Mouse (Mus musculus) midbrain, embryonic 13.5 days (tissue): ENCODE data around the gene Ica1. TPM values are rescaled to one million over a fixed set of nuclear protein-coding genes. Genes with fewer than 3 reads are reported as not detected.

Experiments
- ATAC-seq: fragments of 200-750 bp; cut with Nextera tagmentation; 2 replicates; pipeline ENCODE4 v1.8.0; 2017; ENCODE audit warnings: mild to moderate bottlenecking, moderate TSS enrichment, moderate library complexity
- H3K27ac ChIP-seq: fragments of 300-500 bp; sonication (generic); 2 replicates; pipeline ENCODE4 v1.5.1; 2015; ENCODE audit warnings: inconsistent platforms, mild to moderate bottlenecking, moderate library complexity
- H3K27me3 ChIP-seq: fragments of 300-500 bp; sonication (generic); 2 replicates; pipeline ENCODE4 v1.6.1; 2015; ENCODE audit warnings: mild to moderate bottlenecking, inconsistent platforms
- H3K36me3 ChIP-seq: fragments of 300-500 bp; sonication (generic); 2 replicates; pipeline ENCODE4 v1.6.1; 2015; ENCODE audit warnings: mild to moderate bottlenecking, inconsistent platforms
- H3K4me1 ChIP-seq: fragments of 300-500 bp; sonication (generic); replicated peaks from 2 replicates; pipeline ENCODE4 v1.6.1; 2015; ENCODE audit warnings: inconsistent platforms
- H3K4me2 ChIP-seq: fragments of 300-500 bp; sonication (generic); replicated peaks from 2 replicates; pipeline ENCODE4 v1.6.1; 2015; ENCODE audit warnings: moderate library complexity, mild to moderate bottlenecking, inconsistent platforms
- H3K4me3 ChIP-seq: fragments of 300-500 bp; sonication (generic); replicated peaks from 2 replicates; pipeline ENCODE4 v1.5.1; 2015; ENCODE audit warnings: mild to moderate bottlenecking, inconsistent platforms
- H3K9ac ChIP-seq: fragments of 300-500 bp; sonication (generic); replicated peaks from 2 replicates; pipeline ENCODE4 v1.6.1; 2015; ENCODE audit warnings: mild to moderate bottlenecking, inconsistent platforms
- H3K9me3 ChIP-seq: fragments of 300-500 bp; sonication (generic); 2 replicates; pipeline ENCODE4 v1.6.1; 2016; ENCODE audit warnings: mild to moderate bottlenecking, inconsistent platforms
- WGBS: fragments of 180-500 bp; shearing (Covaris S2); methylation state at CpG from one replicate; pipeline ENCODE4 v1.1.7; 2015; 5-methylcytosine and 5-hydroxymethylcytosine counted together
- polyA plus RNA-seq: library from polyadenylated mRNA; unstranded; fragments of >200 nt; fragmentation: Nextera tagmentation; extraction: Ambion mirVana; gene quantifications from 2 replicates; pipeline ENCODE4 v1.2.1, GENCODE M21; 2015

Gene Ica1
- polyA plus RNA-seq, 1 experiment from 2014 or later = 36.9 TPM

- no peaks in the 10 kb centered on the region for H3K27me3 ChIP-seq
- WGBS = 97% methylated on average over 3 of the region's 3 CpGs
- H3K36me3 ChIP-seq = no peaks in the 10 kb centered on the region
- H3K9ac ChIP-seq = no peak overlapping the region
- no peak overlapping the region for H3K27ac ChIP-seq
- no peak for ATAC-seq
- no peaks in the 10 kb centered on the region for H3K4me1 ChIP-seq
- H3K4me2 ChIP-seq = no peak overlapping the region
- no peak overlapping the region for H3K4me3 ChIP-seq
- no peaks in the 10 kb centered on the region for H3K9me3 ChIP-seq
Observed at GRCm38 (mm10) chr6:8765801-8766200, 12.5 kb downstream of the Ica1 start.

- no peaks in the 10 kb centered on the region for H3K36me3 ChIP-seq
- H3K4me3 ChIP-seq = no peak overlapping the region
- no peak for ATAC-seq
- no peak overlapping the region for H3K27ac ChIP-seq
- no peaks in the 10 kb centered on the region for H3K9me3 ChIP-seq
- no peak overlapping the region for H3K9ac ChIP-seq
- H3K27me3 ChIP-seq = no peaks in the 10 kb centered on the region
- no peak overlapping the region for H3K4me2 ChIP-seq
- H3K4me1 ChIP-seq = no peaks in the 10 kb centered on the region
- 82% methylated on average over 1 of the region's 1 CpGs for WGBS
Observed at GRCm38 (mm10) chr6:8765064-8765463, 13.2 kb downstream of the Ica1 start.

GRCm38 (mm10) chr6:8760708-8761294 is 17.5 kb downstream of the Ica1 start:
- no peaks in the 10 kb centered on the region for H3K36me3 ChIP-seq
- H3K9me3 ChIP-seq = no peaks in the 10 kb centered on the region
- no peaks in the 10 kb centered on the region for H3K4me1 ChIP-seq
- no peak overlapping the region for H3K4me2 ChIP-seq
- no peak for ATAC-seq
- no peak overlapping the region for H3K9ac ChIP-seq
- H3K4me3 ChIP-seq = no peak overlapping the region
- H3K27me3 ChIP-seq = no peaks in the 10 kb centered on the region
- WGBS = 85% methylated on average over 5 of the region's 5 CpGs
- no peak overlapping the region for H3K27ac ChIP-seq

GRCm38 (mm10) chr6:8759901-8760300 is 18.4 kb downstream of the Ica1 start:
- no peak overlapping the region for H3K4me3 ChIP-seq
- H3K9ac ChIP-seq = no peak overlapping the region
- no peaks in the 10 kb centered on the region for H3K27me3 ChIP-seq
- WGBS = 87% methylated on average over 1 of the region's 1 CpGs
- ATAC-seq = no peak
- no peak overlapping the region for H3K27ac ChIP-seq
- no peaks in the 10 kb centered on the region for H3K4me1 ChIP-seq
- H3K9me3 ChIP-seq = no peaks in the 10 kb centered on the region
- H3K4me2 ChIP-seq = no peak overlapping the region
- H3K36me3 ChIP-seq = no peaks in the 10 kb centered on the region

GRCm38 (mm10) chr6:8755760-8756276 is 22.5 kb downstream of the Ica1 start:
- Histone ChIP-seq H3K4me3 (no peak overlapping the region), H3K36me3 (no peaks in the 10 kb centered on the region), H3K9ac (no peak overlapping the region), H3K4me2 (no peak overlapping the region), H3K27ac (no peak overlapping the region), H3K27me3 (no peaks in the 10 kb centered on the region), H3K9me3 (no peaks in the 10 kb centered on the region), H3K4me1 (no peaks in the 10 kb centered on the region)
- 73% methylated on average over 8 of the region's 8 CpGs for WGBS
- ATAC-seq = 0 out of 2 replicates have a peak, but pooled peaks have one; percentile 24

GRCm38 (mm10) chr6:8754486-8754885 is 23.8 kb downstream of the Ica1 start:
- Histone ChIP-seq H3K4me2 (no peak overlapping the region), H3K27me3 (no peaks in the 10 kb centered on the region), H3K36me3 (no peaks in the 10 kb centered on the region), H3K9me3 (no peaks in the 10 kb centered on the region), H3K4me1 (no peaks in the 10 kb centered on the region), H3K4me3 (no peak overlapping the region), H3K27ac (no peak overlapping the region), H3K9ac (no peak overlapping the region)
- WGBS = 94% methylated on average over 5 of the region's 5 CpGs
- no peak for ATAC-seq

- no peak for ATAC-seq
- Histone ChIP-seq H3K27me3 (no peaks in the 10 kb centered on the region), H3K9ac (no peak overlapping the region), H3K4me1 (no peaks in the 10 kb centered on the region), H3K4me3 (no peak overlapping the region), H3K27ac (no peak overlapping the region), H3K36me3 (no peaks in the 10 kb centered on the region; the same call in 1 of the 2 replicates), H3K9me3 (no peaks in the 10 kb centered on the region), H3K4me2 (no peak overlapping the region)
- 63% methylated on average over 2 of the region's 2 CpGs for WGBS
Observed at GRCm38 (mm10) chr6:8753723-8754036, 24.6 kb downstream of the Ica1 start.

GRCm38 (mm10) chr6:8752984-8753722 is 25.1 kb downstream of the Ica1 start:
- H3K4me1 ChIP-seq = no peaks in the 10 kb centered on the region
- H3K9me3 ChIP-seq = no peaks in the 10 kb centered on the region
- ATAC-seq = no peak
- H3K27ac ChIP-seq = no peak overlapping the region
- no peaks in the 10 kb centered on the region; the same call in 1 of the 2 replicates for H3K36me3 ChIP-seq
- no peak overlapping the region for H3K4me3 ChIP-seq
- no peak overlapping the region for H3K4me2 ChIP-seq
- no peak overlapping the region for H3K9ac ChIP-seq
- WGBS = 82% methylated on average over 6 of the region's 6 CpGs
- H3K27me3 ChIP-seq = no peaks in the 10 kb centered on the region

GRCm38 (mm10) chr6:8744886-8745285 is 33.4 kb downstream of the Ica1 start:
- Histone ChIP-seq H3K36me3 (peaks cover 10% of the 10 kb centered on the region), H3K4me3 (no peak overlapping the region), H3K4me2 (no peak overlapping the region), H3K4me1 (no peaks in the 10 kb centered on the region), H3K9me3 (no peaks in the 10 kb centered on the region), H3K27ac (no peak overlapping the region), H3K27me3 (no peaks in the 10 kb centered on the region), H3K9ac (no peak overlapping the region)
- 87% methylated on average over 7 of the region's 7 CpGs for WGBS
- ATAC-seq = no peak

- Histone ChIP-seq H3K4me1 (no peaks in the 10 kb centered on the region), H3K36me3 (peaks cover 10% of the 10 kb centered on the region), H3K9ac (no peak overlapping the region), H3K9me3 (no peaks in the 10 kb centered on the region), H3K4me3 (no peak overlapping the region), H3K4me2 (no peak overlapping the region), H3K27me3 (no peaks in the 10 kb centered on the region), H3K27ac (no peak overlapping the region)
- ATAC-seq = no peak
- 89% methylated on average over 4 of the region's 4 CpGs for WGBS
Observed at GRCm38 (mm10) chr6:8744273-8744785, 34.0 kb downstream of the Ica1 start.

GRCm38 (mm10) chr6:8742449-8742848 is 35.8 kb downstream of the Ica1 start:
- Histone ChIP-seq H3K27ac (no peak overlapping the region), H3K4me1 (no peaks in the 10 kb centered on the region), H3K4me2 (no peak overlapping the region), H3K27me3 (no peaks in the 10 kb centered on the region), H3K9me3 (no peaks in the 10 kb centered on the region), H3K36me3 (peaks cover 10% of the 10 kb centered on the region; the same call in 1 of the 2 replicates), H3K4me3 (no peak overlapping the region), H3K9ac (no peak overlapping the region)
- no peak for ATAC-seq
- 25% methylated on average over 3 of the region's 3 CpGs for WGBS

GRCm38 (mm10) chr6:8741659-8742058 is 36.6 kb downstream of the Ica1 start:
- H3K4me3 ChIP-seq = no peak overlapping the region

More at GRCm38 (mm10) chr6:8741659-8742058, 36.6 kb downstream of the Ica1 start:
- Histone ChIP-seq H3K9me3 (no peaks in the 10 kb centered on the region), H3K27me3 (no peaks in the 10 kb centered on the region), H3K27ac (no peak overlapping the region), H3K36me3 (peaks cover 7% of the 10 kb centered on the region; the same call in 1 of the 2 replicates), H3K4me2 (no peak overlapping the region), H3K4me1 (no peaks in the 10 kb centered on the region), H3K9ac (no peak overlapping the region)
- WGBS = 35% methylated on average over 1 of the region's 1 CpGs
- ATAC-seq = no peak
